Mouse (Mus musculus): ENCODE measurements at regions not wholly inside any gene's neighbourhood (a gene's known extent, or its start where the extent isn't known, plus 50 kb on each side); places are given as distances from the start of the nearest gene placed in this dataset.

DNA sequence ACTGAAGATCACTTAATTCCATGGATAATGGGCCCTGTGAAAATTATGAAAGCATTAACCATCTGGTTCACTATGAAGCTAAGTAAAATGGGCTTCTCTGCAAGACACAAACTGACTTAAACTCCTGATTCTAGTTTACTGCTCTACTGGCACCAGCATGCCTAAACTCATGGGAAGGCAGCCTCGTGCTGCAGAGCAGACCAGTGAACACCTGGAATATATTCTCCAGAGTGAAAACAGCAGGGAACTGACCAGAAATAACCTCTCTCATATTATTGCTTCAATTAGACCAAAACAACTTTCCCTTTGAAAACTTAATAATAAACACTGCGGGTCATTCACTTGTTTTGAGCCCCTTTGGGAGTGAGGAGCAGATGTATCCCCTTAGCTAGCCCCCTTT lies 316.8 kb upstream of the Rspo3 start:
- TF ChIP-seq CTCF (conservative IDR thresholded peaks at IDR 0.05 in 1 of 2, IDR thresholded peaks at IDR 0.05 in 1 of 2; ENCODE audit: low read depth in 2 of 2, low read length in 2 of 2) (no peak), MAX (IDR thresholded peaks at IDR 0.05; ENCODE audit: low read length) (no peak), POLR2A (IDR thresholded peaks at IDR 0.05; ENCODE audit: low read depth, low read length) (no peak), NRF1 (IDR thresholded peaks at IDR 0.05; ENCODE audit: low read depth, low read length) (no peak), MEF2A (IDR thresholded peaks at IDR 0.05; ENCODE audit: borderline replicate concordance, low read depth, low read length) (no peak)
